Mouse (Mus musculus): Measurements from ENCODE around the gene Gm42878.
A peak's percentile ranks its signal among the peaks of the same experiment; 100 is the strongest.
"Not testable (repeated sequence)": the region's sequence is repeated elsewhere in the genome, so short reads cannot be mapped to it uniquely, and the experiment has no call there.

The Gm42878 gene

GRCm38 (mm10) chr5:121564468-121564895 is 19.2 kb upstream of the Gm42878 start:
- peak; percentile 95 for DNase-seq (ENCODE audit: low spot score)

GRCm38 (mm10) chr5:121562436-121562835 is 17.2 kb upstream of the Gm42878 start:
- DNase-seq (ENCODE audit: low spot score), result peak; percentile 4

GRCm38 (mm10) chr5:121549196-121549595 is 3.9 kb upstream of the Gm42878 start:
- DNase-seq (ENCODE audit: low spot score), result no peak

GRCm38 (mm10) chr5:121547084-121547483 is 1.8 kb upstream of the Gm42878 start:
- no peak for DNase-seq (ENCODE audit: low spot score)

GRCm38 (mm10) chr5:121546530-121546895 is 1.2 kb upstream of the Gm42878 start:
- DNase-seq (ENCODE audit: low spot score), result peak; percentile 59

GRCm38 (mm10) chr5:121545793-121546529 is 679 bp upstream of the Gm42878 start, which contains the start of gene Mapkapk5:
Gene Mapkapk5, minus strand, starts transcription at chr5:121545905.
- DNase-seq (ENCODE audit: low spot score), result peak; percentile 98

- no peak for DNase-seq (ENCODE audit: low spot score)
Measured at GRCm38 (mm10) chr5:121543370-121543769, 1.9 kb downstream of the Gm42878 start.

GRCm38 (mm10) chr5:121541235-121541634 is 4.0 kb downstream of the Gm42878 start:
- DNase-seq (ENCODE audit: low spot score), result no peak

GRCm38 (mm10) chr5:121540066-121540465 is 5.2 kb downstream of the Gm42878 start:
- no peak for DNase-seq (ENCODE audit: low spot score)

- no peak for DNase-seq (ENCODE audit: low spot score)
Measured at GRCm38 (mm10) chr5:121537588-121537987, 7.7 kb downstream of the Gm42878 start.

GRCm38 (mm10) chr5:121536921-121537555 is 8.2 kb downstream of the Gm42878 start:
- DNase-seq (ENCODE audit: low spot score), result no peak

GRCm38 (mm10) chr5:121535116-121535515 is 10.2 kb downstream of the Gm42878 start:
- no peak for DNase-seq (ENCODE audit: low spot score)

GRCm38 (mm10) chr5:121534521-121534920 is 10.8 kb downstream of the Gm42878 start:
- peak; percentile 50 for DNase-seq (ENCODE audit: low spot score)

- DNase-seq (ENCODE audit: low spot score), result no peak
Measured at GRCm38 (mm10) chr5:121526961-121527360, 18.3 kb downstream of the Gm42878 start.

- no peak for DNase-seq (ENCODE audit: low spot score)
Measured at GRCm38 (mm10) chr5:121526526-121526925, 18.8 kb downstream of the Gm42878 start.

GRCm38 (mm10) chr5:121525774-121526450 is 19.4 kb downstream of the Gm42878 start:
- no peak for DNase-seq (ENCODE audit: low spot score)

- DNase-seq (ENCODE audit: low spot score), result not testable (repeated sequence)
Measured at GRCm38 (mm10) chr5:121519758-121520157, 25.5 kb downstream of the Gm42878 start.

- DNase-seq (ENCODE audit: low spot score), result no peak
Measured at GRCm38 (mm10) chr5:121518983-121519382, 26.3 kb downstream of the Gm42878 start.

GRCm38 (mm10) chr5:121510009-121510408 is 35.3 kb downstream of the Gm42878 start:
- DNase-seq (ENCODE audit: low spot score), result no peak

- DNase-seq (ENCODE audit: low spot score), result no peak
Measured at GRCm38 (mm10) chr5:121506846-121507245, 38.4 kb downstream of the Gm42878 start.

- DNase-seq (ENCODE audit: low spot score), result no peak
Measured at GRCm38 (mm10) chr5:121503231-121503630, 42.1 kb downstream of the Gm42878 start, which contains the start of gene Adam1b. Gene Adam1b, minus strand, starts transcription at chr5:121503435.

- DNase-seq (ENCODE audit: low spot score), result not testable (repeated sequence)
Measured at GRCm38 (mm10) chr5:121501424-121501996, 43.8 kb downstream of the Gm42878 start.
